Mouse (Mus musculus) large intestine, adult 2 months (tissue): Measurements from ENCODE around the gene Gm21708. TPM values are rescaled to one million over a fixed set of nuclear protein-coding genes. Genes with fewer than 3 reads are reported as not detected.
"Not testable (repeated sequence)": the region's sequence is repeated elsewhere in the genome, so short reads cannot be mapped to it uniquely, and the experiment has no call there.

Experiments used
- DNase-seq: peaks from one replicate; pipeline ENCODE4 v3.0.0-alpha.2; 2012; ENCODE audit warnings: low read depth, low spot score
- WGBS: fragments of 180-500 bp; shearing (Covaris S2); methylation state at CpG from one replicate; pipeline ENCODE4 v1.1.7; 2018; 5-methylcytosine and 5-hydroxymethylcytosine counted together
- polyA plus RNA-seq: library from polyadenylated mRNA; depleted of rRNA; stranded (reverse); fragments of >200 nt; gene quantifications from 2 replicates; pipeline ENCODE4 v1.2.3, GENCODE M21; 2012; rRNA removed

The Gm21708 gene
- not detected in 2 replicates for polyA plus RNA-seq

DNA sequence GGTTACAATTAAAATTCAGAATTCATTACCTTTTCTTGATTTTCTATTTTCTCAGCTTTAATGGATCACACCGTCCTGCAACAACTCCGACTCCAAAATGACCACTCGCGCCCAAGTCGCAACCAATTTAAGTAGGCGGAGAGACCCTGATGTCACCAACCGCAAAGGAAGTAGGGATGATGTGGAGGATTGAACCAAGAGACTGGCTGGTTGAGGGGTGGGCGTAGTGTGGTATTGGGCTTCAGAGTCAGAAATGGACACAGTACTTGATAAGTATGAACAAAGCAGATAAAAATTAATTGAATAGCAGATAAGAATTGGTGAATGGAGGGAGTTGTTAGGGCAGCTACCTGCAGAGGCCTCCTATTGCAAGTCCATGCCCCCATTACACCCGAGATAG, at the start of gene Gm21708, which contains the start of gene Gm21704:
Gene Gm21708 (minus strand): TSS at position 101 of the 400 bp plus-strand sequence.
Gene Gm21704 (minus strand): TSS at position 101 of the 400 bp plus-strand sequence.
- no CpG with 5 or more reads among the region's 9 CpGs for WGBS
- DNase-seq: not testable (repeated sequence)

Other genes with a start within 250 kb of the Gm21708 start
- gene Gm21677, start 103.7 kb downstream of the Gm21708 start, polyA plus RNA-seq: not detected in 2 replicates
- not detected in 2 replicates for gene Gm21693, start 64.8 kb downstream of the Gm21708 start, polyA plus RNA-seq
- not detected in 2 replicates for gene Gm21704, start within 50 bp of the Gm21708 start, polyA plus RNA-seq